Mouse (Mus musculus): ENCODE results near the gene Hsp90ab1.

Gene Hsp90ab1

GRCm38 (mm10) chr17:45556514-45557245 is 16.4 kb downstream of the Hsp90ab1 start:
- DNase-seq = no peak

GRCm38 (mm10) chr17:45556107-45556489 is 17.0 kb downstream of the Hsp90ab1 start:
- no peak for DNase-seq

GRCm38 (mm10) chr17:45555452-45556106 is 17.5 kb downstream of the Hsp90ab1 start, which contains the start of gene Nfkbie:
TSS of gene Nfkbie (plus strand) at chr17:45555703.
- peak; percentile 92 for DNase-seq

- no peak for DNase-seq
Measured at GRCm38 (mm10) chr17:45554420-45554819, 18.7 kb downstream of the Hsp90ab1 start.

GRCm38 (mm10) chr17:45553065-45553464 is 20.0 kb downstream of the Hsp90ab1 start:
- DNase-seq = no peak

GRCm38 (mm10) chr17:45551816-45552451 is 21.1 kb downstream of the Hsp90ab1 start:
- peak; percentile 76 for DNase-seq

- DNase-seq = no peak
Measured at GRCm38 (mm10) chr17:45551249-45551796, 21.7 kb downstream of the Hsp90ab1 start.

GRCm38 (mm10) chr17:45550253-45550652 is 22.8 kb downstream of the Hsp90ab1 start:
- DNase-seq = no peak

- DNase-seq = no peak
Measured at GRCm38 (mm10) chr17:45549617-45550181, 23.4 kb downstream of the Hsp90ab1 start, which contains the start of gene Tmem151b. TSS of gene Tmem151b (minus strand) at chr17:45549677.

- DNase-seq = no peak
Measured at GRCm38 (mm10) chr17:45548541-45549512, 24.2 kb downstream of the Hsp90ab1 start.

- DNase-seq = no peak
Measured at GRCm38 (mm10) chr17:45547461-45548190, 25.4 kb downstream of the Hsp90ab1 start.

GRCm38 (mm10) chr17:45546941-45547340 is 26.1 kb downstream of the Hsp90ab1 start:
- no peak for DNase-seq

- DNase-seq = no peak
Measured at GRCm38 (mm10) chr17:45545278-45545961, 27.7 kb downstream of the Hsp90ab1 start.

- DNase-seq = no peak
Measured at GRCm38 (mm10) chr17:45544873-45545277, 28.2 kb downstream of the Hsp90ab1 start.

- DNase-seq = no peak
Measured at GRCm38 (mm10) chr17:45544001-45544872, 28.8 kb downstream of the Hsp90ab1 start.

- no peak for DNase-seq
Measured at GRCm38 (mm10) chr17:45543115-45543514, 30.0 kb downstream of the Hsp90ab1 start.

GRCm38 (mm10) chr17:45542705-45543104 is 30.4 kb downstream of the Hsp90ab1 start:
- no peak for DNase-seq

GRCm38 (mm10) chr17:45542129-45542528 is 30.9 kb downstream of the Hsp90ab1 start:
- no peak for DNase-seq

GRCm38 (mm10) chr17:45539664-45540063 is 33.4 kb downstream of the Hsp90ab1 start:
- no peak for DNase-seq
